Mouse (Mus musculus): ENCODE results near the gene Nisch. TPM values are rescaled to one million over a fixed set of nuclear protein-coding genes. Genes with fewer than 3 reads are reported as not detected.

Gene Nisch
- polyA plus RNA-seq, 1 experiment from 2014 or later: 407 TPM

GRCm38 (mm10) chr14:31128826-31129219 is 87.9 kb downstream of the Nisch start, which contains the start of gene Smim4:
Smim4 (minus strand) TSS chr14:31128956.
- H3K4me1 ChIP-seq: peaks cover 61% of the 10 kb centered on the region
- H3K9ac ChIP-seq: peak within 1 kb of the TSS; percentile 57
- H3K27ac ChIP-seq (replicated peaks): peak within 1 kb of the TSS; percentile 85
- ATAC-seq (ENCODE audit: insufficient number of reproducible peaks, low FRiP score, low TSS enrichment, low read depth): peak; percentile 94
- H3K36me3 ChIP-seq: peaks cover under 1% of the 10 kb centered on the region; the same call in 1 of the 2 replicates
- no peaks in the 10 kb centered on the region for H3K27me3 ChIP-seq
- peak within 1 kb of the TSS; percentile 76 for H3K4me2 ChIP-seq (replicated peaks)
- WGBS: under 1% methylated on average over 33 of the region's 33 CpGs
- peak within 1 kb of the TSS; percentile 74 for H3K4me3 ChIP-seq (replicated peaks)
- H3K9me3 ChIP-seq (replicated peaks): no peaks in the 10 kb centered on the region

- Histone ChIP-seq H3K27ac (replicated peaks) (peak overlapping the region; percentile 85), H3K27me3 (no peaks in the 10 kb centered on the region), H3K4me1 (peaks cover 55% of the 10 kb centered on the region), H3K4me3 (replicated peaks) (peak overlapping the region; percentile 74), H3K9ac (peak overlapping the region; percentile 57), H3K36me3 (peaks cover 5% of the 10 kb centered on the region; the same call in 1 of the 2 replicates), H3K4me2 (replicated peaks) (peak overlapping the region; percentile 76), H3K9me3 (replicated peaks) (no peaks in the 10 kb centered on the region)
- 1% methylated on average over 23 of the region's 23 CpGs for WGBS
- ATAC-seq (ENCODE audit: insufficient number of reproducible peaks, low FRiP score, low TSS enrichment, low read depth): no peak
Measured at GRCm38 (mm10) chr14:31128101-31128825, 88.5 kb downstream of the Nisch start.

- ATAC-seq (ENCODE audit: insufficient number of reproducible peaks, low FRiP score, low TSS enrichment, low read depth): no peak
- no peaks in the 10 kb centered on the region for H3K27me3 ChIP-seq
- H3K4me2 ChIP-seq (replicated peaks): peak overlapping the region; percentile 36; the same call in 1 of the 2 replicates
- peaks cover 41% of the 10 kb centered on the region for H3K4me1 ChIP-seq
- H3K9ac ChIP-seq: no peak overlapping the region
- H3K36me3 ChIP-seq: peaks cover 9% of the 10 kb centered on the region; the same call in 1 of the 2 replicates
- H3K27ac ChIP-seq (replicated peaks): no peak overlapping the region
- no peak overlapping the region for H3K4me3 ChIP-seq (replicated peaks)
- no peaks in the 10 kb centered on the region for H3K9me3 ChIP-seq (replicated peaks)
- 95% methylated on average over 8 of the region's 8 CpGs for WGBS
Measured at GRCm38 (mm10) chr14:31126826-31127225, 89.9 kb downstream of the Nisch start.

- WGBS: 38% methylated on average over 9 of the region's 9 CpGs
- Histone ChIP-seq H3K9me3 (replicated peaks) (no peaks in the 10 kb centered on the region), H3K4me2 (replicated peaks) (peak overlapping the region; percentile 29; the same call in 1 of the 2 replicates), H3K27me3 (no peaks in the 10 kb centered on the region), H3K4me3 (replicated peaks) (no peak overlapping the region), H3K4me1 (peaks cover 34% of the 10 kb centered on the region), H3K9ac (no peak overlapping the region), H3K27ac (replicated peaks) (peak overlapping the region; percentile 78), H3K36me3 (peaks cover 13% of the 10 kb centered on the region; the same call in 1 of the 2 replicates)
- no peak for ATAC-seq (ENCODE audit: insufficient number of reproducible peaks, low FRiP score, low TSS enrichment, low read depth)
Measured at GRCm38 (mm10) chr14:31125106-31126075, 91.4 kb downstream of the Nisch start.

Other genes starting within 250 kb of the Nisch start
- gene Glt8d1, start 215.5 kb downstream of the Nisch start, polyA plus RNA-seq (2015; fragmentation: Nextera tagmentation; extraction: Ambion mirVana): 71.0 and 76.6 TPM in 2 replicates
- gene Spcs1, start 215.3 kb downstream of the Nisch start, polyA plus RNA-seq (2015; fragmentation: Nextera tagmentation; extraction: Ambion mirVana): 453 and 455 TPM in 2 replicates
- 121 and 132 TPM in 2 replicates for gene Pbrm1, start 197.8 kb downstream of the Nisch start, polyA plus RNA-seq (2015; fragmentation: Nextera tagmentation; extraction: Ambion mirVana)
- gene Gnl3, start 197.8 kb downstream of the Nisch start, polyA plus RNA-seq (2015; fragmentation: Nextera tagmentation; extraction: Ambion mirVana): 109 and 113 TPM in 2 replicates
- gene Smim4, start 88.0 kb downstream of the Nisch start, polyA plus RNA-seq (2015; fragmentation: Nextera tagmentation; extraction: Ambion mirVana): 61.3 and 67.3 TPM in 2 replicates
- gene Nt5dc2, start 85.9 kb downstream of the Nisch start, polyA plus RNA-seq (2015; fragmentation: Nextera tagmentation; extraction: Ambion mirVana): 393 and 421 TPM in 2 replicates
- 50.6 and 66.2 TPM in 2 replicates for gene Stab1, start 48.3 kb downstream of the Nisch start, polyA plus RNA-seq (2015; fragmentation: Nextera tagmentation; extraction: Ambion mirVana)
- gene Tnnc1, start 8.6 kb downstream of the Nisch start, polyA plus RNA-seq (2015; fragmentation: Nextera tagmentation; extraction: Ambion mirVana): 267 and 372 TPM in 2 replicates
- 1.3 and 1.8 TPM in 2 replicates for gene Sema3g, start 914 bp upstream of the Nisch start, polyA plus RNA-seq (2015; fragmentation: Nextera tagmentation; extraction: Ambion mirVana)
- gene Phf7, start 34.4 kb upstream of the Nisch start, polyA plus RNA-seq (2015; fragmentation: Nextera tagmentation; extraction: Ambion mirVana): 10.1 and 12.1 TPM in 2 replicates
- gene Bap1, start 34.5 kb upstream of the Nisch start, polyA plus RNA-seq (2015; fragmentation: Nextera tagmentation; extraction: Ambion mirVana): 74.6 and 76.9 TPM in 2 replicates
- 6.0 and 7.2 TPM in 2 replicates for gene Dnah1, start 107.0 kb upstream of the Nisch start, polyA plus RNA-seq (2015; fragmentation: Nextera tagmentation; extraction: Ambion mirVana)
- gene Capn7, start 119.7 kb upstream of the Nisch start, polyA plus RNA-seq (2015; fragmentation: Nextera tagmentation; extraction: Ambion mirVana): 41.6 and 42.3 TPM in 2 replicates
- gene Sh3bp5, start 219.1 kb upstream of the Nisch start, polyA plus RNA-seq (2015; fragmentation: Nextera tagmentation; extraction: Ambion mirVana): 29.1 and 30.4 TPM in 2 replicates

Measured in embryonic facial prominence, embryonic 15.5 days (tissue).